Comparison of ENCODE assay signal across 9 mouse cellular contexts in genomic region chr6:71149534-71149933, GRCm38 (mm10). TPM values are rescaled to one million over a fixed set of nuclear protein-coding genes. Genes with fewer than 3 reads are reported as not detected.
DNase-seq lines count a peak whose midpoint lies in the region; ATAC-seq and TF ChIP-seq lines count a peak whose summit lies in the region.
"Had no signal": no experiment of that assay in that cellular context is flagged by ENCODE, and none has a peak within 500 bp of the region (broad histone marks: within the 10 kb centered on the region; RNA-seq: fewer than 3 reads in every experiment).

No protein-coding gene starts in this region.

- peaks cover 57% of the 10 kb centered on the region for H3K4me1 ChIP-seq in E14TG2a.4 (replicated peaks; ENCODE audit: low read depth, low read length)
- no peaks in the 10 kb centered on the region for H3K4me1 ChIP-seq in forebrain, embryonic 16.5 days (replicated peaks; ENCODE audit: control insufficient read depth, insufficient read depth, low read length)
- H3K4me1 ChIP-seq in lung, adult 2 months (ENCODE audit: control insufficient read depth, insufficient read depth, low read length) = no peaks in the 10 kb centered on the region

- H3K27me3 ChIP-seq in E14TG2a.4 (ENCODE audit: insufficient read depth, low read length) = peaks cover 9% of the 10 kb centered on the region; the same call in 1 of the 2 replicates
- no peaks in the 10 kb centered on the region for H3K27me3 ChIP-seq in forebrain, embryonic 16.5 days (replicated peaks; ENCODE audit: control insufficient read depth, insufficient read depth, low read length)

- no peak for TF ChIP-seq POLR2A in lung, adult 2 months (IDR thresholded peaks at IDR 0.05; ENCODE audit: borderline replicate concordance, extremely low read depth, low read depth, low read length)

- no peak overlapping the region for H3K9ac ChIP-seq in forebrain, embryonic 16.5 days (replicated peaks; ENCODE audit: low read depth, low read length)

- ATAC-seq in forebrain, embryonic 16.5 days = peak; percentile 58
- peak; percentile 48; the same call in 1 of the 2 replicates for ATAC-seq in neutrophil, adult 5-6 weeks (ENCODE audit: extremely low read depth, insufficient number of reproducible peaks, low FRiP score, poor library complexity, severe bottlenecking)
- no peak for ATAC-seq in frontal cortex, adult (ENCODE audit: low TSS enrichment)

- H3K9me3 ChIP-seq in E14TG2a.4 (ENCODE audit: low read length) = no peaks in the 10 kb centered on the region
- H3K9me3 ChIP-seq in forebrain, embryonic 16.5 days (ENCODE audit: control insufficient read depth, low read length) = no peaks in the 10 kb centered on the region
- H3K9me3 ChIP-seq: megakaryocyte, embryonic 14.5 days had no signal

- no peak overlapping the region for H3K4me2 ChIP-seq in forebrain, embryonic 16.5 days (ENCODE audit: low read length)

- peak; percentile 70 for TF ChIP-seq CTCF in E14TG2a.4 (conservative IDR thresholded peaks at IDR 0.05; ENCODE audit: low read length)
- peak; percentile 73 for TF ChIP-seq CTCF in lung, adult 2 months (IDR thresholded peaks at IDR 0.05; ENCODE audit: insufficient read depth, low read length)

- peak; percentile 64 for DNase-seq in 3T3-L1 (ENCODE audit: low read depth, low spot score)
- DNase-seq in cerebellum, adult 11 months = peak; percentile 43
- peak; percentile 57 for DNase-seq in kidney, adult 11 months
- peak; percentile 41 for DNase-seq in lung, adult 2 months

- no peak overlapping the region for H3K27ac ChIP-seq in forebrain, embryonic 16.5 days (ENCODE audit: low read length)

- H3K4me3 ChIP-seq in E14TG2a.4 (replicated peaks; ENCODE audit: low read length) = no peak overlapping the region
- H3K4me3 ChIP-seq in forebrain, embryonic 16.5 days (replicated peaks; ENCODE audit: low read length) = no peak overlapping the region
- no peak overlapping the region for H3K4me3 ChIP-seq in lung, adult 2 months (replicated peaks; ENCODE audit: extremely low read depth, low read depth, low read length)
- H3K4me3 ChIP-seq: megakaryocyte, embryonic 14.5 days had no signal

- no peaks in the 10 kb centered on the region for H3K36me3 ChIP-seq in E14TG2a.4 (ENCODE audit: insufficient read depth, low read length)
- H3K36me3 ChIP-seq in forebrain, embryonic 16.5 days (ENCODE audit: control insufficient read depth, insufficient read depth) = no peaks in the 10 kb centered on the region

- 8% methylated on average over 5 of the region's 5 CpGs for WGBS in forebrain, embryonic 16.5 days
- WGBS in lung, adult 2 months = 12% methylated on average over 5 of the region's 5 CpGs

RNA-seq across cellular contexts. Expression of gene Thnsl2, which starts 5.3 kb away (rescaled TPM):
- polyA plus RNA-seq in forebrain, embryonic 16.5 days (2015; fragmentation: Nextera tagmentation; extraction: Ambion mirVana) = 3.2 and 3.3 TPM in 2 replicates
- polyA plus RNA-seq in lung, adult 2 months (2012; rRNA removed) = 8.1 and 9.1 TPM in 2 replicates
- not detected in 2 replicates for total RNA-seq in neutrophil, adult 5-6 weeks (2017)

RNA-seq across cellular contexts. Expression of gene Fabp1, which starts 50.1 kb away (rescaled TPM):
- polyA plus RNA-seq in forebrain, embryonic 16.5 days (2015; fragmentation: Nextera tagmentation; extraction: Ambion mirVana) = not detected in 2 replicates
- 4.7 and 12.7 TPM in 2 replicates for polyA plus RNA-seq in lung, adult 2 months (2012; rRNA removed)
- total RNA-seq in neutrophil, adult 5-6 weeks (2017) = not detected in 2 replicates
